Mouse (Mus musculus) bone marrow, adult 2 months (tissue): ENCODE measurements around the gene Spp1.

Experiments used
- CTCF ChIP-seq: fragments of 200-500 bp; IDR thresholded peaks from 2 replicates; pipeline ENCODE4 v1.5.1; 2011; ENCODE audit warnings: low read length, control low read depth; ENCODE audit not compliant: control insufficient read depth, insufficient read depth
- POLR2A ChIP-seq: fragments of 200-500 bp; IDR thresholded peaks from 2 replicates; pipeline ENCODE4 v1.6.1; 2011; ENCODE audit warnings: low read depth, mild to moderate bottlenecking, control low read depth, low read length, borderline replicate concordance; ENCODE audit not compliant: control insufficient read depth

- TF ChIP-seq POLR2A (no peak), CTCF (no peak)
Observed at GRCm38 (mm10) chr5:104458832-104459705, 24.2 kb downstream of the Spp1 start, which contains the start of gene Pkd2.
